Mouse (Mus musculus) kidney, postnatal 14 days (tissue): Measurements from ENCODE around the gene Armc3.

Experiments
- DNase-seq: peaks from one replicate; pipeline ENCODE4 v3.0.0; 2022; ENCODE audit warnings: mixed read lengths

Gene Armc3

DNA sequence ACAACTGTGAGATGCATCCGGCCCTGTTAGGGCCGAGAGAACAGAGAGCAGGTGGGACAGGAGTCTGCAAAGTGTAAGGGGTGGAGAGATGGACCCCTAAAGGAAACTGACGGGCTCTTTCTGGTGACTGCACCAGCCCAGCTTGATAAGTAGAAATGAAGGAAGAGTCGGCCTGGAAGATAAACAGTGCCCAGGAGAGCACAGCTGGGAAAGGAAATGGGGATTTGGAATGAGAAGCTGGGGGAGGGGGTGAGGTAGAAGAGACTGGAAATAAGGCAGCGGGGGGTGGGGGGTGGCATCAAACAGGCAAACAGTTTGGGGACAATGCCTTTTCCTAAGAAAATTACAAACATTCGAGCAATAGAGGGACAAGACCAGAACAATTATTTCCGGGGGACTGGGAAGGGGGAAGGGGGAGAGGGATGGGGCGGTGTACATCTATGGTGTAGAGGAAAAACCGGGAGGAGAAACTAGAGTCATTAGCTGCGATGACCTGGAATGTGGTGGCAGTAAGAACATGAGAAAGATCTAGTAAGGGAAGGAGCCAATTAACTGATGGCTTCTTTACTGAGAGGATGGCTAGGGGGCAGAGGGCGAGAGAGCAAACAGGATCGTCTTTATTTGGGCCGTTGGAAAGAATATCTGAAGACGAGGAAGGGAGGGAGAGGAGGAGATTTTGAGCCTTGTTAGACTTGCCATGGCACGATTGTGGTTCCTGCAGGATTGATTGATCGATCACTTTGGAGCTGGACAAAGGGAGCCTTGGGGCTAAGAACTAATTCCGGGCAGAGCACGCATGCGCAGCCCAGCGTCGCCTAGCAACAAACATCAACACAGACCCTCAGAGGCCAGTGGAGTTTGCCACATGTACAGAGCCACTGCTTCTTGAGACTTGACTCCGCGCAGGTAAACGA, at the start of gene Armc3:
Gene Armc3, plus strand, starts transcription at position 851 of the 914 bp plus-strand sequence.
- peak; percentile 64 for DNase-seq

DNA sequence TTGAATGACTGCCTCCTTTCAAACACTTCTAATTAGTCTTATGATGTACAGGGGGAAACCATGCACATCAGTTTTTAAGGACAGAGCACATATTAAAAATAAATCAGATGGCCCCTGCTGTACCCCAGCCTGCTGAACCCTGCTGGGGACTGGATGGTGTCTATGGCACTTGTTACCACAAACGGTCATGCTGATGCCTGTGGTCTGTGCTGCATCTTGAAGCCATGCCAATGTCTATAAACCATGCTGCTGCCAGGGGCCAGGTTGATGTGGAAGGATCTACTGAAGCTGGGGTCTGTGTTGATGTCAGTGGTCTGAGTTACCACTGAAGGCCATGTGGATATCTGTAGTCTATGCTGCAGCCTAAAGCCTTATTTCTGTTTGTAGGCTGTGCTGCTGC, 46.4 kb upstream of the Armc3 start:
- DNase-seq: no peak

DNA sequence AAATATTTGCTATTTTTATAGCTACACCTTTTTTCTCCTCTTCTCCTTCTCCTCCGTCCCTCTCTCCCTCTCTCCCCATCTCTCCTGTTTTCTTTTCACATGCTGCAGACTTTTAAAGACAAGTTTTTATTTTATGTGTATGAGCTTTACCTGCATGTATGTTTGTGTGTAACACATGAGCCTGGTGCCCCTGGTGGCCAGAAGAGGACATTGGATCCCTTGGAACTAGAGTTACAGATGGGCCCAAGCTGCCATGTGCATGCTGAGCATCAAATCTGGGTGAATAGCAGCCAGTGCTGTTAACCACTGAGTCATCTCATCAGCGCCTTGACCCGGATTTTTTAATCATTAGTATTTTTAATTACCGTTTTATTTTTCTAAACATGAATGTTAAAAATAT, 42.9 kb upstream of the Armc3 start:
- peak; percentile 21 for DNase-seq

DNA sequence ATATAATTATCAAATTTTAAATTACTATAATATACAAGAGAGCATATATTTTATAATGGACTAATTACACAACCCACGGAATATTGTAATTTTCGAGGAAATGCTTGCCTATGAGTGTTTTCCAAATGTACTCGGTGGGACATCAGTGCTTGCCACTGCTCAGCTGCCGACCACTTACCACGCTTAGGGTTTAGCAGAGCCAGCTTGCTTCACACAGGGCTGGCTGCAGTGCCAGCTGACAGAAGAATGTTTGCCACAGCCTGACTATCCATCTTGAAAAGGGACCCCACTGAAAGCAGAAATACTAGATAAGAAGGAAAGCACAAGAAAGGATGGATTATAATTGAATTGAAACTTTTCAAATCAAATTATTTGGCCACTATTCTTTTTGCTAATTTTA, 39.6 kb upstream of the Armc3 start:
- no peak for DNase-seq

DNA sequence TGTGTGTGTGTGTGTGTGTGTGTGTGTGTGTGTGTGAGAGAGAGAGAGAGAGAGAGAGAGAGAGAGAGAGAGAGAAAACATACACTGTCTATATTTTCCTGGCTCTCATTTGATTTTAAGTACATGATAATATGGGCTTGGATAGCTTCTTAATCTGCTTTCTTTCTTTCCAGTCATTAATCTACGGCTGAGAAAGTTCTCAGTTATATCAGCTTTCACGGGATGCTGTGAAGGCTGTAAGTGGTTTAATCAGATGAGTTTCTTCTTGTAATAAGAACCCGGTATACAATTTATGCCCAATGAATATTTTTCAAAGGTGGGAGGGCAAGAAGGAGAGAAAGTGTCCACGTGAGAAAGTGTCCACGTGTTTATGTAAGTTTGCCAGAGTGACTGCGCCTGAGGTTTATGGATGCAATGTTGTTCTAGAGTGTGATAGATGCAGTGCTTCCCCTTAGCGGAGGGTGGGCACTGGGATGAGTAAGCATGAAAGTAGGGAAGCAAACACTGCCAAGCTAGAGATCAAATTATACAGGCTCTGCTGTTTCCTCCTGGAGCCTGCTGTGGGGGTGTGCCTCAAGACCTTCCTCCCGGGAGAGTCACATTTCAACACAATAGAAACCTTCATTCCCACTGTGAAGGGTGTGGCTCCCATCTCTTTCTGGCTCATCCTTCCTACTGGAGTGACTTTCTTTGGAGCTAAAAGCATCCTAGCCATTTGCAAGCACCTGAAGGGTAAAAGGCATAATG, 38.6 kb upstream of the Armc3 start:
- DNase-seq: peak; percentile 22

DNA sequence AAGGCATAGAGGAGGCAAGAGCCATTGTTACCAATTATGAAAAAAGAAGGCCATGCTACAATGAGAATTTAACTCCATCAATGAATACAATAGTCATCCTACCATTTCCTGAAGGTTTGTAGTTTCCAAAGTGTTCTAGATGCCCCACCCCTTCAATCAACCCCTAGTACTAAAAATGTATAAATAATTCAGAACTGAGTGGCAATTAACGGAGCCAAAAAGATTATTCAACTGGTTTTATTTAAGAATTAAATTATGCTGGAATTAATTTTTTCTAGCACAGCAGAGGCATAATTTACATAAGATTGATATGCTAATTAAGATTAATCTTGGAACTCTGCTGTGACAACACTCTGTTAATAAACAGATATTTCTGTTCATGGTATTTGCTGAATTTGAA, 34.9 kb upstream of the Armc3 start:
- no peak for DNase-seq

DNA sequence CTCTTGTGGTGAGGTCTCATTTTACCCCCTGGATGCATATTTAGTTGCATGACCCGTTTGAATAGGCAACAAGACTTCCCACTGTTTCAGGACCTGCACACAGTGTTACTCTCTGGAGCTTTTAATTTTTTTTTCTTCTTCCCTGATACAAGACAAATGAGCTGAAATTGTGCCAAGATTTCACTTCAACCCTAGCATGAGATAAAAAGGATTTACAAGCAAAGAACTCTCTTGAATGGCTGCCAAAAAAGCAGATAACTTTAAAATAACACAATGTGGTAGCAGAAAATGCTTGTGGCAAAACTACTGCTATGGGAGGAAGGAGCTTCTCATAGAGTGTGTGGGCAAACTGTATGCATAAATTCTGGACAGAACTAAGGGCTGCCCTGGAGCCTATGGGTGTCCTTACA, 22.3 kb upstream of the Armc3 start:
- peak; percentile 17 for DNase-seq

DNA sequence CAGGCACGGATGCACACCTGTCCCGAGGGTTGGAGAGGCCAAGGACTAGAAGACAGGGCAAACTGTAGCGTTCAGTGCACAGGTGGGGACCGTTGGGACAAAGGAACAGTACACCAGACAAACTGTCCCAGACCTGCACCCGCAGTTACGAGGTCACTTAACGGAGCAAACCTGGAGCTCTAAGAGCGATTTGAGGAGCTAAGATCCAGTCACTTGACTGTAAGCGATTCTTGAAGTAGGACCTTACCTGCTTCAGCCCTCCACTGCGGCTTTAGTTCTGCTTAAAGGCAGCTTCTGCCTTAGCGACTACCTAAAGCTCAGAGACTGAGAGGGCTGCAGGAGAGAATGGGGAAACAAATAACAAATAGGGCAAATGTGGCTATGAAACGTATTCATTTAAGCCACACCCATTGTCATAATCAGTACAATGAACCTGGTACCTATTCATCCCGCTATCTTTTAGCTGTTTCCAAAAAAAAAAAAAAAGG, 308 bp downstream of the Armc3 start:
- DNase-seq: no peak

DNA sequence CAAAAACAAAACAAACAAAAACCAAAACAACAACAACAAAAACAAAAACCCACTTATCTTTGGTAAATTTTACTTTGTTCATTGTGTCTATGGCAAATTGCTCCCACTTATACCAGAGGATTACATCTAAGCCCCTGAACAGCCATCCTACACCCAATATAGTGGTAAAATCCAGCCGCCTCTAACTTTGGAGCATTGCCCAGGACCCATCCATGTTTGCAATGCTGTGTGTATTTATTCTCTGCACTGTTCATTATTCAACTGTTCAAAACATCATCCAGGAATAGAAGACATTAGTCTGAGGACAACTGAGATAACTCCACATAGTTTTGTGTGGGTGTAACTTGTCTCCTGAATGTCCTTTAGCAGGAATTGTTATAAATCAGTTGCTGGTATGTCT, 1.0 kb downstream of the Armc3 start:
- DNase-seq: no peak

DNA sequence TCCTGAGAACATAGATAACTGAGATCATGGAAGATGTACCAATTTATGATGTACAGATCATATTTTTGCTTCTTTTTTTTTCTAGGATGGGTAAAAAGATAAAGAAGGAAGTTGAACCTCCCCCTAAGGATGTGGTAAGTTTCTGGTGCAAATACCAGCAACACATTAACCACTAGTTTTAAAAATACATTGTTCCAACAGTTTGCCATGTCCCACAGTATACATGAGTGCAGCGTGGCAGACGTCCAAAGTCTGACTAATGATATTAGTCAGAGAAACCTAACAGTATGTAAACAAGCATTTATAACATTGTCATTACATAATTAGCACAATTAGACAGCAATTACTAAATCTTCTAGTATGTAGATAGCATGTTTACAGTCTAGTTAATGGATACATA, 2.6 kb downstream of the Armc3 start:
- DNase-seq: no peak

DNA sequence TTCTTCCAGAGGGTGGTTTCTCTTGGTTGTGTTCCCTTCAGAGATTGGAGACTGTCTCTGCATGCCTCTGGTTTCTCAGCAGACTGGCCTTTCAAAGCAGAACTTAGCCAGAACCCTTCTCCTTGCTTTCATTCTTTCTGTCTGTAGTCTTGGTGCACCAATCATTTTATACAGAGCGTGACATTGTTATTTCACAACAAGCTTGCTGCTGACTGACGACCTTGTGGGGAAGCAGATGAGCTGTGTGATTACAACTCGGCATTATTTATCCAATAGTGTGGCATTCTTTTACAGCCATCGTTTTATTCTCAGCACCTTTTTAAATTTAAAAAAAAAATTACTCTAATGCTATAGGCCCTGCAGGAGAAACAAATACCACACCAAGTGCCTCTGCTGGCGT, 35.2 kb downstream of the Armc3 start:
- DNase-seq: no peak

DNA sequence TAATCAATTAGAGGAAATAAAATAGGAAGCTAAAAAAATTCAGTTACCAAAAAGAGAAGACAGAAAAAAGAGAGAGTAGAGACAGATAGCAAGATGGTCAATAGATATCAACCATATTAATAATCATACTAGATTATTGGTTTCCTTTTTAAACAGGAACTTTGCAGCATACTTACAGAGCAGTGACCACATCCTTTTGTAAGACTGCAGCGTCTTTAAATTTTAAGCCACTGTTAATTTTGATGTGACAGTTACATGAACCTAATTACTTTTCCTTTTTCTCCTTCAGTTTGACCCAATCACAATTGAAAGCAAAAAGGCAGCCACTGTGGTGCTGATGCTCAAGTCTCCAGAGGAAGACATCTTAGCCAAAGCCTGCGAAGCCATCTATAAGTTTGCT, 36.1 kb downstream of the Armc3 start:
- DNase-seq: no peak

DNA sequence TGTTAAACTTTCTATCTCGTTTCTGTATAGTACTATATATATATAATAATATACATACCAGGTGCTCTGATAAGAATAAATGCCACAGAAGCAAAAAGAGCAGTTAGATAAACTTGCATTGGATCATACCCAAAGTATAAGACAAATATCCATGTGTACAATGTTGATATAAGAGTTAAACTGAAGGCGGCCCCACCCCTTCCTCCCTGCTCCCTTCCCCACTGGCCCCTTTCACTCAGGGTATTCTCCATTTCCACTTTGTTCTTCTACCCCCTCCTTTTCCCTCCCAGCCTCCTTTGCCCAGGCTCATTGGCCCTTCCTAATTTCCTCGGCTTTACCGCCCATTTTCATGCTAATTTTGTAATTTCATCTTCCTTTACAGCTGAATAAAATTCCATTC, 36.5 kb downstream of the Armc3 start:
- no peak for DNase-seq

DNA sequence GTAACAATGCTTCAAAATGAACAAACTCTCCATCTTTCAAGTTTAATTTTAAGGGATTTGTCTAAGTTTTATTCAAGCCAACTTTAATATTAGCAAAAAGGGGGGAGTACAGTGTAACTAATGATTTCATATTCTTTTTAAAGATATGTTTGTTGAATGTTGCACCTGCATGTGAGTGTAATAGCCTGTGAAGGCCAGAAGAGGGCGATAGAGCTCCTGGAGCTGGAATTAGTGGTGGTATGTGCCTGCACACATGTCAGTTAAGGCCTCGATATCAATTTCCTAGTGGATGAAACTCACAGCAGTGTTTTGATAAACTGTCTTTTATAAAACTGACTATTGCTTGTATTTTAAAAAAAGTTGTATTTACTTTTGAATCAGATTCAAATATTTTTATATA, 39.7 kb downstream of the Armc3 start:
- DNase-seq: no peak

DNA sequence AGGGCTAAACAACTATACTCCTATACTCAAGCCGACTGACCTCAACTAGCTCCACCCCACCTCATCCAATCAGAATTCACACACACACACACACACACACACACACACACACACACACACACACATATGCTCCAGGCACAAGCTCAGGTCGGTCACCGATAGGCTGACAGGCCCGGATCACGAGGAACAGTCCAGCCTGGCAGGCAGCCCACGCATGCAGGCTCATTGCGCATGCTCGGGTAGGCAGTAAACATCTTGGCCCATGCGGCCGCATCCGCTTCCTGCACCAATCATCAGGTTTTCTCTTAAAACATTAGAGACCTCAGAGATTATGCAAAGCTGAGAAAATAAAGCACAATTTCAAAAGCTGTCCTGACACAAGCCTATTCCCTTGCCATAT, 50.5 kb downstream of the Armc3 start:
- no peak for DNase-seq

DNA sequence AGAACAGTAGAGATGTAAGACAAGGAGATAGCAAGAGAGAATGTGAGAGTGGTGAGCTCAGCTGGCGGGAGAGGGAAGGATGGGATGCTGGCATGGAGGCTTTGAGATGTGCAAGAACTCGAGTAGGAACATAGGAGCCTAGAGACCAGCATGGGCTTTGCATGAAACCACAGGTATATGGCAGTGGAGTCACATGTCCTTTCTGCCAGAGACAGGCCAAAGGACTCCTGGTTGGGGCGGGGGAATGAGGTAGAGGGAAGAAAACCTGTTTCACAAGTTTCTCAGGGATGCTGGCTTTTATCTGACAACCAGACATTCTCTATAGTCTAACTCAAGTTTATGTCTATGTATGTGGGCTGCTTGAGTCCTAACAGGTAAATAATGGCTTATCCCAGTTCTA, 55.9 kb downstream of the Armc3 start:
- no peak for DNase-seq

DNA sequence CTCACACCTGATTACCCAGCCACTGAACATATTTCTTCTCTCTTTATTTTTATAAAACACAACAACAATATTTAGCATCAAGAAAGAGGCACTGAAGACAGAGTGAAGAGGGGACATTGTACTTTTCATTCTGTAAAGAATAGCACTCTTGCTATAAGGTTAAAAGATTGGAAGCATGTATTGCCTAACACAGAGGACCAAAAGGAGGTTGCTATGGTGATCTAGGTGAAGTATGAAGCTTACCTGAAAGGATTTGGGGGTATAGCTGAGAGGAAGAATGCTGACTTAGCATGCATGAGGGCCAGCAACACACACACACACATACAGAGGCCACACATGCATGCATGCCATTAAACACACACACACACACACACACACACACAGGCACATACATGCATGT, 58.2 kb downstream of the Armc3 start:
- no peak for DNase-seq

DNA sequence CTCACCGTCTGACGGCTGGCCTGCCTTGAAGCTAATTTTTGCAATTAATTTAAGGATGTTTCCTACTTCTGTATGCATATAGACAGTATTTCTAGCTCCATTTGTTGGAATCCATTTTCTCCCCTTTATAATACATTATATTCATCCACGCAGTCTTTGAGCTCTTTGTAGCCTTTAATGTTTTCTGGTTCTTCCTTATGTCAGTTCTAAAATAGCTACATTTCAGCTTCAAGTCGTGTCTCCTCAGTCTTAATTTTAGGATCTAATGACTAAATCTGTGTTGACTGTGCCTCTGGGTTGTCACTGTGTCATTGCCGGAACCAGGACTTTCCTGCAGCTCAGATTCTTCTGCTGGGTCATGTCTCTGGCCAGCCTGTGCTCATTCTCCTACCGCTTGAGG, 61.3 kb downstream of the Armc3 start:
- no peak for DNase-seq

DNA sequence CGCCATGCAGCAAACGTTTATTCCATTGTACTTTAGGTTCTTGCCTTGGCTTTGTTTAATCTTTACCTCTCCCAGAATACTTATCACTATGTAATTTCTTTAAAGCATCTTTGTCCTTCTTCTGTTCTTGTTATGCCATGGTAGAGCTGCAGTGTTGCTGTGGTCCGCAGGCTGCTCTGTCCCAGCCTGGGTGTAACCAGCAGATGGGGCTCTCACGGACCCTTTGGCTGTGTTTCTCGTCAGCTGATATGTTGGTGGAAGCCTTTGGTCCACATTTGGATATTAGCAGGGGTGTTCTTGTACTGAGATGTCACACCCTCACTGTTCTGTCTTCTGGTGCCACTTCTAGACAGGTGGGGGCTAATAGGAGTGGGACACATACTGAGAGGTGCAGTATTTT, 64.3 kb downstream of the Armc3 start:
- DNase-seq: peak; percentile 9

DNA sequence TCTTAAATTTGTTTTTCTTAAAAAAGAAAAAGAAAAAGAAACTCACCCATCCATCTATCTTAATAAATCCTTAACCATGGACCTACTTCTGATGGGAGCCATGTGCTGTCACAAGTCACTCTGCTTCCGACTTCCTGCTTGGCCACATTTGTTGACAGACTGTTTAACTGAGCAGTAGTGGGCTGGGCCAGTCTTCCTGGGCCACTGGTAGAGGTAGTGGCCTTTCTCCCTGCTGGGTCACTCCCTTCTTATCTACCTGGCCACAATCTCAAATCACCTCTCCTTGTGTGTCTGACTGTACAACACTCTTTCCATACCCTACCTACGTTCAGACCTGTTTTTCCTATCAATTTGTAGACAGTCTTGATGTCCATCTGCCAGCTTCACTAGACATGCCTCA, 66.7 kb downstream of the Armc3 start:
- DNase-seq: no peak

DNA sequence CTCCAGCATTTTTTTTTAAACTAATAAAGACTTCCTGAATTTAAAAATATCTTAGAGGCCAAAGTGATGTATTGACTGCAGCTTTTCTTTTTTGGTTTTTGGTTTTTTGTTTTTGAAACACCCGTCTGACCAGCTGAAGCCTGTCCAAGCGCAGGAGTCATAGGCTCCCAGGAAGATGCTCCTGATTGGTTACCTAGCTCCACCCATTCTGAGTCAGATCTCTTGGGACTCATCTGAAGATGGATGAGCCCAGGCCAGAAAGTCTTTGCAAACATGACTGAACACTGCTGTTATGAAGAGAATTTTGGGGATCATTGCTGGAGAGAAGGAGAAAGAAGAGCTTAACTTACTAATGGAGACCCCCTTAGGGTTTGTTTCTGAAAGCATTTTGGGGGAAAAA, 68.3 kb downstream of the Armc3 start:
- DNase-seq: no peak

DNA sequence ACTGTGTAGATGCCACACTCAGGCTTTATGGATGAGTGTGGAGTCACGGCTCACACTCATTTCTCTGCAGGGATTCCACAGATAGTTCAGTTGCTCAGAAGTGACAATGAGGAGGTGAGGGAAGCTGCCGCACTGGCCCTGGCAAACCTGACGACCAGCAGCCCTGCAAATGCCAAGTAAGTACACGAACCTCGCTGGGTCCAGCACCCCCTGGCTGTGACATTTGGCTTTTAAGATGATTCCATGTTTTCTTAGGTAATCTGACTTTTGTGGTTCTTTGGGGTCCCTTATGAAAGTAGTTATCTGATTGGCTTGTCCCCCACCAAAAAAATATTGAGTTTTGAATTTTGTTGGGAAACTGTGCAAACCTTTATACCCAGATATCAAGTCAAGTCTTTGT, 70.9 kb downstream of the Armc3 start:
- no peak for DNase-seq

DNA sequence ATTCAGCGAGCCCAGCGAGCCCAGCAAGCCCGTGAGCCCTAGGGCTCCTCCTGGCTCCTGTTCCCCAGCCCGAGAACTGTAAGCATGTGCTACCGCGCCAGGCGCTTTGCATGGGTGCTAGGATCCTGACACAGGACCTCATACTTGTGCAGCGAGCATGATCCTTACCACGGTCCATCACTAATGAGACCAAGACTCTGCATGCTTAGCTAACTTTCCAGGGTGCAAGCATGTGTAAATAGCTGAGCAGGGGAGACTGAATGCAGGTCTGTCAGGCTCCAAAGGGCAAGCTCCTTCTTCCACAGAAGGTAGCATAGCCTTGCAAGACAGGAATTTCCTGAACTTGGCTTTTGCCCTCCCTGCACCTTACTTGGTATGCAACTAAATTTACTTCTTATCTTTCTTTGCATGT, 71.6 kb downstream of the Armc3 start:
- peak; percentile 36 for DNase-seq

DNA sequence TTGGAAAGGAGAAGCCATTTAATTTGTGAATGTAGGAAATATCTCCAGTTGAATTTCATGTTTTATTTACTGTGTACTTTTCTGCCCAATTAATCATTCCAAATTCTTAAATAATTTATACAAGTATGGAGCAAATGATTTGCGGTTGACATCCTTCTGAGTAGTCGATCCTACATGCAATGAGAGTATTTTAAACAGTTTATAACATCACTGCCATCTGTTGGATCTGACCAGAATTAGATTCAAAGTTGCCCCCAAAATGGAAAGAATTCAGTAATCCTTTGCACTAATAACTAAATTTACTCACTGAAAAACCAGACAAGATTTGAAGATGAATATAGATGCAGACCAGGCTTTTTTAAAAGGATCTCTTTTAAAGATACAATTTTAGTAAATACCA, 75.5 kb downstream of the Armc3 start:
- DNase-seq: no peak
